Mouse (Mus musculus) left cerebral cortex, adult 8-10 months (tissue): Measurements from ENCODE around the gene Vipr2. TPM values are rescaled to one million over a fixed set of nuclear protein-coding genes. Genes with fewer than 3 reads are reported as not detected.

Experiments
- DNase-seq, 2 experiments: peaks; one replicate each; pipeline ENCODE4 v3.0.0; 2022; ENCODE audit warnings: low spot score in 2 of 2
- total RNA-seq, 4 experiments: library from RNA; stranded (reverse); gene quantifications; 2 replicates each; pipeline ENCODE4 v1.2.4; 2022

The Vipr2 gene
- total RNA-seq, 4 experiments from 2014 or later: 0.50 to 2.4 (median 1.0) TPM

GRCm38 (mm10) chr12:116096361-116096904, 18.9 kb downstream of the Vipr2 start:
- no peak for DNase-seq

GRCm38 (mm10) chr12:116097166-116097565, 19.6 kb downstream of the Vipr2 start:
- DNase-seq: no peak

GRCm38 (mm10) chr12:116101945-116102344, 24.4 kb downstream of the Vipr2 start:
- no peak for DNase-seq

GRCm38 (mm10) chr12:116109451-116110353, 32.2 kb downstream of the Vipr2 start:
- peak in 1 of 2 experiments; percentile 10 for DNase-seq

GRCm38 (mm10) chr12:116111007-116111694, 33.6 kb downstream of the Vipr2 start:
- no peak for DNase-seq

- DNase-seq: no peak
Measured at GRCm38 (mm10) chr12:116115781-116116180, 38.3 kb downstream of the Vipr2 start.

GRCm38 (mm10) chr12:116116455-116116854, 38.9 kb downstream of the Vipr2 start:
- no peak for DNase-seq

- no peak for DNase-seq
Measured at GRCm38 (mm10) chr12:116117352-116117929, 39.9 kb downstream of the Vipr2 start.

GRCm38 (mm10) chr12:116119001-116119400, 41.5 kb downstream of the Vipr2 start:
- no peak for DNase-seq

- DNase-seq: no peak
Measured at GRCm38 (mm10) chr12:116123786-116124185, 46.3 kb downstream of the Vipr2 start.

- DNase-seq: no peak
Measured at GRCm38 (mm10) chr12:116130936-116131335, 53.4 kb downstream of the Vipr2 start.

GRCm38 (mm10) chr12:116132909-116133308, 55.4 kb downstream of the Vipr2 start:
- DNase-seq: no peak

- DNase-seq: no peak
Measured at GRCm38 (mm10) chr12:116135906-116136305, 58.4 kb downstream of the Vipr2 start.

- no peak for DNase-seq
Measured at GRCm38 (mm10) chr12:116138322-116139205, 61.0 kb downstream of the Vipr2 start.

- DNase-seq: no peak
Measured at GRCm38 (mm10) chr12:116140605-116141004, 63.1 kb downstream of the Vipr2 start.

GRCm38 (mm10) chr12:116141816-116142215, 64.3 kb downstream of the Vipr2 start:
- DNase-seq: no peak

GRCm38 (mm10) chr12:116142464-116142863, 64.9 kb downstream of the Vipr2 start:
- no peak for DNase-seq

- no peak for DNase-seq
Measured at GRCm38 (mm10) chr12:116145246-116145645, 67.7 kb downstream of the Vipr2 start.

- no peak for DNase-seq
Measured at GRCm38 (mm10) chr12:116145686-116146085, 68.2 kb downstream of the Vipr2 start.

- DNase-seq: no peak
Measured at GRCm38 (mm10) chr12:116146996-116147634, 69.6 kb downstream of the Vipr2 start.
